Mouse (Mus musculus) WW6 (cell line): ENCODE measurements around the gene Coa5.

ENCODE experiments used
- DNase-seq: peaks from one replicate; pipeline ENCODE4 v3.0.0-alpha.2; 2013; ENCODE audit warnings: low read depth, low spot score

The Coa5 gene

GRCm38 (mm10) chr1:37430297-37430840, 466 bp upstream of the Coa5 start:
- DNase-seq, result no peak

- DNase-seq, result no peak
Measured at GRCm38 (mm10) chr1:37428911-37429310, 992 bp downstream of the Coa5 start.

GRCm38 (mm10) chr1:37427144-37427875, 2.6 kb downstream of the Coa5 start:
- no peak for DNase-seq

- DNase-seq, result peak; percentile 47
Measured at GRCm38 (mm10) chr1:37419420-37419819, 10.5 kb downstream of the Coa5 start.

- DNase-seq, result no peak
Measured at GRCm38 (mm10) chr1:37415394-37415793, 14.5 kb downstream of the Coa5 start.

GRCm38 (mm10) chr1:37409647-37410046, 20.3 kb downstream of the Coa5 start:
- DNase-seq, result peak; percentile 11

- no peak for DNase-seq
Measured at GRCm38 (mm10) chr1:37408678-37409077, 21.2 kb downstream of the Coa5 start.

- DNase-seq, result no peak
Measured at GRCm38 (mm10) chr1:37408059-37408458, 21.8 kb downstream of the Coa5 start.

- DNase-seq, result no peak
Measured at GRCm38 (mm10) chr1:37407228-37407627, 22.7 kb downstream of the Coa5 start.

GRCm38 (mm10) chr1:37405137-37405536, 24.8 kb downstream of the Coa5 start:
- no peak for DNase-seq

- peak; percentile 55 for DNase-seq
Measured at GRCm38 (mm10) chr1:37401687-37402086, 28.2 kb downstream of the Coa5 start.

- DNase-seq, result no peak
Measured at GRCm38 (mm10) chr1:37399734-37400133, 30.2 kb downstream of the Coa5 start.

GRCm38 (mm10) chr1:37398961-37399360, 30.9 kb downstream of the Coa5 start:
- DNase-seq, result no peak

- DNase-seq, result no peak
Measured at GRCm38 (mm10) chr1:37396481-37396880, 33.4 kb downstream of the Coa5 start.

- no peak for DNase-seq
Measured at GRCm38 (mm10) chr1:37393174-37393573, 36.7 kb downstream of the Coa5 start.

- no peak for DNase-seq
Measured at GRCm38 (mm10) chr1:37386448-37386971, 43.4 kb downstream of the Coa5 start.

- DNase-seq, result no peak
Measured at GRCm38 (mm10) chr1:37384304-37384703, 45.6 kb downstream of the Coa5 start.

GRCm38 (mm10) chr1:37380913-37381312, 49.0 kb downstream of the Coa5 start:
- DNase-seq, result no peak

- no peak for DNase-seq
Measured at GRCm38 (mm10) chr1:37379536-37379935, 50.4 kb downstream of the Coa5 start.

GRCm38 (mm10) chr1:37378095-37378494, 51.8 kb downstream of the Coa5 start:
- DNase-seq, result no peak

- DNase-seq, result no peak
Measured at GRCm38 (mm10) chr1:37376751-37377150, 53.2 kb downstream of the Coa5 start.

- no peak for DNase-seq
Measured at GRCm38 (mm10) chr1:37376177-37376576, 53.7 kb downstream of the Coa5 start.

- no peak for DNase-seq
Measured at GRCm38 (mm10) chr1:37368768-37369385, 61.0 kb downstream of the Coa5 start.
